Mouse (Mus musculus): ENCODE measurements around the gene Stk32c.

Gene Stk32c

GRCm38 (mm10) chr7:139191619-139192018 is 21.5 kb downstream of the Stk32c start:
- DNase-seq (ENCODE audit: low spot score) = no peak

GRCm38 (mm10) chr7:139190616-139191015 is 22.5 kb downstream of the Stk32c start:
- DNase-seq (ENCODE audit: low spot score) = no peak

GRCm38 (mm10) chr7:139188634-139189207 is 24.4 kb downstream of the Stk32c start:
- no peak for DNase-seq (ENCODE audit: low spot score)

GRCm38 (mm10) chr7:139187771-139188633 is 25.1 kb downstream of the Stk32c start:
- peak; percentile 26 for DNase-seq (ENCODE audit: low spot score)

GRCm38 (mm10) chr7:139187277-139187676 is 25.8 kb downstream of the Stk32c start:
- DNase-seq (ENCODE audit: low spot score) = no peak

GRCm38 (mm10) chr7:139186436-139186835 is 26.7 kb downstream of the Stk32c start:
- no peak for DNase-seq (ENCODE audit: low spot score)

GRCm38 (mm10) chr7:139185971-139186370 is 27.1 kb downstream of the Stk32c start:
- DNase-seq (ENCODE audit: low spot score) = no peak

- DNase-seq (ENCODE audit: low spot score) = no peak
Measured at GRCm38 (mm10) chr7:139184846-139185245, 28.3 kb downstream of the Stk32c start.

GRCm38 (mm10) chr7:139184396-139184795 is 28.7 kb downstream of the Stk32c start:
- DNase-seq (ENCODE audit: low spot score) = no peak

- no peak for DNase-seq (ENCODE audit: low spot score)
Measured at GRCm38 (mm10) chr7:139180058-139180457, 33.0 kb downstream of the Stk32c start.

GRCm38 (mm10) chr7:139179299-139179698 is 33.8 kb downstream of the Stk32c start:
- DNase-seq (ENCODE audit: low spot score) = no peak

GRCm38 (mm10) chr7:139169143-139169542 is 44.0 kb downstream of the Stk32c start:
- no peak for DNase-seq (ENCODE audit: low spot score)

GRCm38 (mm10) chr7:139164410-139164809 is 48.7 kb downstream of the Stk32c start:
- no peak for DNase-seq (ENCODE audit: low spot score)

- DNase-seq (ENCODE audit: low spot score) = no peak
Measured at GRCm38 (mm10) chr7:139158956-139159355, 54.2 kb downstream of the Stk32c start.

- no peak for DNase-seq (ENCODE audit: low spot score)
Measured at GRCm38 (mm10) chr7:139158549-139158948, 54.6 kb downstream of the Stk32c start.

- no peak for DNase-seq (ENCODE audit: low spot score)
Measured at GRCm38 (mm10) chr7:139157541-139157940, 55.6 kb downstream of the Stk32c start.

GRCm38 (mm10) chr7:139156341-139157058 is 56.6 kb downstream of the Stk32c start:
- DNase-seq (ENCODE audit: low spot score) = no peak

- DNase-seq (ENCODE audit: low spot score) = no peak
Measured at GRCm38 (mm10) chr7:139152927-139153326, 60.2 kb downstream of the Stk32c start.

- no peak for DNase-seq (ENCODE audit: low spot score)
Measured at GRCm38 (mm10) chr7:139151116-139151515, 62.0 kb downstream of the Stk32c start.

GRCm38 (mm10) chr7:139149373-139149772 is 63.7 kb downstream of the Stk32c start:
- no peak for DNase-seq (ENCODE audit: low spot score)

- DNase-seq (ENCODE audit: low spot score) = no peak
Measured at GRCm38 (mm10) chr7:139147360-139147759, 65.7 kb downstream of the Stk32c start.

GRCm38 (mm10) chr7:139145891-139146290 is 67.2 kb downstream of the Stk32c start:
- no peak for DNase-seq (ENCODE audit: low spot score)

- DNase-seq (ENCODE audit: low spot score) = no peak
Measured at GRCm38 (mm10) chr7:139143785-139144184, 69.3 kb downstream of the Stk32c start.
